Mouse (Mus musculus) midbrain, embryonic 14.5 days (tissue): ENCODE results near the gene Nppc. TPM values are rescaled to one million over a fixed set of nuclear protein-coding genes. Genes with fewer than 3 reads are reported as not detected.

Source experiments
- ATAC-seq: fragments of 200-750 bp; cut with Nextera tagmentation; 2 replicates; pipeline ENCODE4 v1.8.0; 2017; ENCODE audit warnings: moderate number of reproducible peaks, moderate library complexity; ENCODE audit not compliant: low FRiP score, low TSS enrichment
- DNase-seq: peaks from one replicate; pipeline ENCODE4 v3.0.0-alpha.2; 2015
- H3K27ac ChIP-seq: fragments of 300-500 bp; sonication (generic); replicated peaks from 2 replicates; pipeline ENCODE4 v1.5.1; 2014; ENCODE audit warnings: mild to moderate bottlenecking, low read depth, low read length, moderate library complexity
- H3K27me3 ChIP-seq: fragments of 300-500 bp; sonication (generic); 2 replicates; pipeline ENCODE4 v1.6.1; 2014; ENCODE audit warnings: low read length, control low read depth, mixed read lengths; ENCODE audit not compliant: control insufficient read depth, insufficient read depth
- H3K36me3 ChIP-seq: fragments of 300-500 bp; sonication (generic); 2 replicates; pipeline ENCODE4 v1.6.1; 2014; ENCODE audit warnings: low read length, control low read depth; ENCODE audit not compliant: control insufficient read depth, insufficient read depth
- H3K4me1 ChIP-seq: fragments of 300-500 bp; sonication (generic); 2 replicates; pipeline ENCODE4 v1.6.1; 2014; ENCODE audit warnings: mild to moderate bottlenecking, antibody characterized with exemption, low read length, control low read depth; ENCODE audit not compliant: control insufficient read depth, insufficient read depth
- H3K4me2 ChIP-seq: fragments of 300-500 bp; sonication (generic); 2 replicates; pipeline ENCODE4 v1.6.1; 2014; ENCODE audit warnings: mild to moderate bottlenecking, low read length, moderate library complexity
- H3K4me3 ChIP-seq: fragments of 300-500 bp; sonication (generic); replicated peaks from 2 replicates; pipeline ENCODE4 v1.5.1; 2014; ENCODE audit warnings: low read depth, low read length
- H3K9ac ChIP-seq: fragments of 300-500 bp; sonication (generic); replicated peaks from 2 replicates; pipeline ENCODE4 v1.6.1; 2014; ENCODE audit warnings: mild to moderate bottlenecking, low read length, moderate library complexity
- H3K9me3 ChIP-seq: fragments of 300-500 bp; sonication (generic); 2 replicates; pipeline ENCODE4 v1.6.1; 2016; ENCODE audit warnings: low read length, control low read depth, mixed read lengths; ENCODE audit not compliant: control insufficient read depth
- WGBS: fragments of 180-500 bp; shearing (Covaris S2); extraction: QIAGEN DNeasy Blood & Tissue Kit; methylation state at CpG from one replicate; pipeline ENCODE4 v1.1.7; 2014; 5-methylcytosine and 5-hydroxymethylcytosine counted together
- polyA plus RNA-seq: library from polyadenylated mRNA; unstranded; fragments of >200 nt; fragmentation: Nextera tagmentation; extraction: Ambion mirVana; gene quantifications from 2 replicates; pipeline ENCODE4 v1.2.1, GENCODE M21; 2014

Gene Nppc
- polyA plus RNA-seq, 1 experiment from 2014 or later, result 1.8 TPM

- no peak for ATAC-seq
- Histone ChIP-seq H3K4me3 (no peak overlapping the region), H3K9me3 (no peaks in the 10 kb centered on the region)
Observed at GRCm38 (mm10) chr1:86674385-86674784, 4.0 kb upstream of the Nppc start.

GRCm38 (mm10) chr1:86669552-86670273 lies 658 bp downstream of the Nppc start:
- peak overlapping the region; percentile 57 for H3K4me3 ChIP-seq
- no peak overlapping the region; the same call in 1 of the 2 replicates for H3K27ac ChIP-seq
- peak overlapping the region; percentile 98 for H3K4me2 ChIP-seq
- DNase-seq (peak; percentile 90), ATAC-seq (peak; percentile 65)
- H3K9ac ChIP-seq, result peak overlapping the region; percentile 57
- H3K27me3 ChIP-seq, result peaks cover 19% of the 10 kb centered on the region
- H3K36me3 ChIP-seq, result no peaks in the 10 kb centered on the region
- H3K9me3 ChIP-seq, result no peaks in the 10 kb centered on the region
- 1% methylated on average over 44 of the region's 44 CpGs for WGBS
- 0 out of 2 replicates have a peak, but pooled peaks cover 3% of the 10 kb centered on the region for H3K4me1 ChIP-seq

More at GRCm38 (mm10) chr1:86674385-86674784, 4.0 kb upstream of the Nppc start:
- peaks cover 11% of the 10 kb centered on the region for H3K27me3 ChIP-seq
- no peak overlapping the region for H3K4me2 ChIP-seq
- no peak overlapping the region for H3K9ac ChIP-seq
- H3K4me1 ChIP-seq, result 0 out of 2 replicates have a peak, but pooled peaks cover 3% of the 10 kb centered on the region
- H3K27ac ChIP-seq, result no peak overlapping the region
- WGBS, result 84% methylated on average over 9 of the region's 9 CpGs
- H3K36me3 ChIP-seq, result no peaks in the 10 kb centered on the region
- DNase-seq, result no peak

GRCm38 (mm10) chr1:86665091-86665490 lies 5.3 kb downstream of the Nppc start:
- 84% methylated on average over 2 of the region's 2 CpGs for WGBS
- Histone ChIP-seq H3K27me3 (peaks cover 8% of the 10 kb centered on the region), H3K9me3 (no peaks in the 10 kb centered on the region), H3K4me2 (no peak overlapping the region), H3K36me3 (no peaks in the 10 kb centered on the region), H3K4me1 (0 out of 2 replicates have a peak, but pooled peaks cover 3% of the 10 kb centered on the region), H3K9ac (no peak overlapping the region), H3K4me3 (no peak overlapping the region), H3K27ac (no peak overlapping the region)
- no peak for DNase-seq
- ATAC-seq, result no peak

- Histone ChIP-seq H3K4me3 (no peak overlapping the region), H3K9me3 (no peaks in the 10 kb centered on the region), H3K4me1 (no peaks in the 10 kb centered on the region), H3K27ac (no peak overlapping the region), H3K36me3 (no peaks in the 10 kb centered on the region), H3K4me2 (no peak overlapping the region), H3K27me3 (no peaks in the 10 kb centered on the region), H3K9ac (no peak overlapping the region)
- ATAC-seq, result no peak
- DNase-seq, result peak; percentile 20
- 85% methylated on average over 5 of the region's 5 CpGs for WGBS
Observed at GRCm38 (mm10) chr1:86657071-86657470, 13.3 kb downstream of the Nppc start.

- Histone ChIP-seq H3K4me2 (no peak overlapping the region), H3K27me3 (no peaks in the 10 kb centered on the region), H3K4me3 (no peak overlapping the region), H3K9me3 (no peaks in the 10 kb centered on the region), H3K36me3 (no peaks in the 10 kb centered on the region), H3K9ac (no peak overlapping the region), H3K27ac (no peak overlapping the region), H3K4me1 (no peaks in the 10 kb centered on the region)
- 56% methylated on average over 4 of the region's 4 CpGs for WGBS
- ATAC-seq (no peak), DNase-seq (peak; percentile 18)
Observed at GRCm38 (mm10) chr1:86652675-86653074, 17.7 kb downstream of the Nppc start.

- Histone ChIP-seq H3K4me2 (no peak overlapping the region), H3K27ac (no peak overlapping the region), H3K4me3 (no peak overlapping the region), H3K36me3 (no peaks in the 10 kb centered on the region), H3K27me3 (no peaks in the 10 kb centered on the region), H3K9ac (no peak overlapping the region), H3K4me1 (no peaks in the 10 kb centered on the region), H3K9me3 (no peaks in the 10 kb centered on the region)
- DNase-seq, result peak; percentile 82
- 21% methylated on average over 6 of the region's 6 CpGs for WGBS
- ATAC-seq, result no peak
Observed at GRCm38 (mm10) chr1:86650272-86650671, 20.1 kb downstream of the Nppc start.

- Histone ChIP-seq H3K27me3 (no peaks in the 10 kb centered on the region), H3K27ac (no peak overlapping the region), H3K9me3 (no peaks in the 10 kb centered on the region), H3K4me2 (no peak overlapping the region), H3K9ac (no peak overlapping the region), H3K4me3 (no peak overlapping the region), H3K36me3 (no peaks in the 10 kb centered on the region), H3K4me1 (no peaks in the 10 kb centered on the region)
- no peak for DNase-seq
- ATAC-seq, result no peak
- WGBS, result 47% methylated on average over 2 of the region's 2 CpGs
Observed at GRCm38 (mm10) chr1:86647517-86647916, 22.9 kb downstream of the Nppc start.

GRCm38 (mm10) chr1:86643101-86643809 lies 27.1 kb downstream of the Nppc start:
- WGBS, result 77% methylated on average over 13 of the region's 13 CpGs
- no peak overlapping the region for H3K27ac ChIP-seq
- no peak overlapping the region for H3K4me3 ChIP-seq
- DNase-seq (no peak), ATAC-seq (no peak)
- H3K9ac ChIP-seq, result no peak overlapping the region
- H3K27me3 ChIP-seq, result no peaks in the 10 kb centered on the region
- H3K4me2 ChIP-seq, result no peak overlapping the region
- no peaks in the 10 kb centered on the region for H3K4me1 ChIP-seq
- H3K9me3 ChIP-seq, result no peaks in the 10 kb centered on the region
- H3K36me3 ChIP-seq, result no peaks in the 10 kb centered on the region
